Mouse (Mus musculus) left cerebral cortex, postnatal 36 days (tissue): Measurements from ENCODE around the gene Cyp11a1. TPM values are rescaled to one million over a fixed set of nuclear protein-coding genes. Genes with fewer than 3 reads are reported as not detected.
A peak's percentile ranks its signal among the peaks of the same experiment; 100 is the strongest.

Experiments
- DNase-seq, 2 experiments: peaks; one replicate each; pipeline ENCODE4 v3.0.0; 2021 to 2022; ENCODE audit warnings: low spot score in 2 of 2, mixed read lengths in 1 of 2
- intact Hi-C: fragments of 180-260 bp; cut with DNase I; formaldehyde crosslinking; loops from one replicate; pipeline ENCODE4 v1.15.1; 2025
- total RNA-seq, 2 experiments: library from RNA; stranded (reverse); gene quantifications; 2 replicates each; pipeline ENCODE4 v1.2.3; 2021

Cyp11a1 gene
- 1 to 10 TPM; 3.9 to 5.6 TPM for total RNA-seq

GRCm38 (mm10) chr9:58005753-58006461, at the start of gene Cyp11a1:
TSS of gene Cyp11a1 (plus strand) at chr9:58006411.
- intact Hi-C loops, result no loop called here
- no peak for DNase-seq

DNA sequence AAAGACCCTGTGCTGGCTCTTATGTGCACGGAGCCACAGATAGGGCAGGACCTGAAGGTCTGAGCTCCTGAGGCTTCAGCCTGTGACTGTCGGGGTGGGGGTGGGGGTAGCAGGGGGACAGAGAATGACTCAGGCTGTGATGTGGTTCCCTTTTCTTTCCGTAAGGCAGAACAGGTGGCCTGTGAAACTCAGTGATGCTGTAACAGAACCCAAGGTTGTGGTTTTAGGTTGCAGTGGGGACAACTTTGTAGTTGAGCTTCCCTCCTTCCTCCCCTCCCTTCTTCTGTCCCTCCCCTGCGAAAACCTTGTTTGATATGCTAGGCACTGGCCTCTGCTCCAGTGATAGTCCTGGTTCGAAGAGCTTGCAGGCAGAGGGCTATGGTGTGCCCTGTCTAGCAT, 49.4 kb upstream of the Cyp11a1 start:
- intact Hi-C loops, result no loop called here
- DNase-seq, result no peak

DNA sequence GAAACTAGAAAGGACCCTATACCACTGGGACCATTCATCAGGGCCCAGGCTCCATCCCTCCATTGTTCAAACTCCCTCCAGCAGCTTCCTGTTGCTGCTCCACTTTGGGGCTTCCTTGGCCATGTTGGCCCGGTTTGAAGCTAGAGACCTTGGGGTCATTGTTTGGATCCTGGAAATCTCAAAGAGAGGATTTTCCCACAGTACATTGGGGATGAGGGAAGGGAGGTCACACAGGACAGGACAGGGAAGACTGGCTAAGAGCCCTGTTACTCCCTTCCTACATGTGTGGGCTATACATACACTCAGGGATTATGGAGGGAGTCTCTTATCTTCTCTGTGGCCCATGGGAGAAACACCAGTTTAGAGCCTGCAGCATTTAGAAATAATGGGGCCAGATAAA, 47.6 kb upstream of the Cyp11a1 start:
- DNase-seq, result no peak
- intact Hi-C loops, result no loop called here

DNA sequence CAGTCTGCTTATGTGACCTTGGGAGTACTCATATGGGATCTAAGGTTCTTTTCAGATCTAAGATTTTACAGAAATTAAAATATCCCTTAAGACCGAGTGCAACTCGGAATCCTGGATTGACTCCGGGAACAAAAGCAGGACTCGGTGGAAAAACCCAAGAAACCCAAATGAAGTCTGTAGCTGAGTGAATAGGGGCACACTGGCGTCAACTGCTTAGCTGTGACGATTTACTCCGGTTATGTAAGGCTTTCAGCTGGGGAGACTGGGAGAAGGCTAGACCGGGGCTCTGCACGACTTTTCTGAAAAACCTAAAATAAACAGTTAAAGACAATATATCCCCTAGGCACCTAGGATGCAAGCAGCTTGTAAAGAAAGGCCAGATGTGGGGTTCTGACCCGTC, 46.8 kb upstream of the Cyp11a1 start:
- DNase-seq, result no peak
- intact Hi-C loops, result no loop called here

GRCm38 (mm10) chr9:57959886-57960866, 46.0 kb upstream of the Cyp11a1 start:
- intact Hi-C loops, result no loop called here
- no peak for DNase-seq

- no peak for DNase-seq
- intact Hi-C loops, result no loop called here
Measured at GRCm38 (mm10) chr9:57961226-57961625, 45.0 kb upstream of the Cyp11a1 start.

DNA sequence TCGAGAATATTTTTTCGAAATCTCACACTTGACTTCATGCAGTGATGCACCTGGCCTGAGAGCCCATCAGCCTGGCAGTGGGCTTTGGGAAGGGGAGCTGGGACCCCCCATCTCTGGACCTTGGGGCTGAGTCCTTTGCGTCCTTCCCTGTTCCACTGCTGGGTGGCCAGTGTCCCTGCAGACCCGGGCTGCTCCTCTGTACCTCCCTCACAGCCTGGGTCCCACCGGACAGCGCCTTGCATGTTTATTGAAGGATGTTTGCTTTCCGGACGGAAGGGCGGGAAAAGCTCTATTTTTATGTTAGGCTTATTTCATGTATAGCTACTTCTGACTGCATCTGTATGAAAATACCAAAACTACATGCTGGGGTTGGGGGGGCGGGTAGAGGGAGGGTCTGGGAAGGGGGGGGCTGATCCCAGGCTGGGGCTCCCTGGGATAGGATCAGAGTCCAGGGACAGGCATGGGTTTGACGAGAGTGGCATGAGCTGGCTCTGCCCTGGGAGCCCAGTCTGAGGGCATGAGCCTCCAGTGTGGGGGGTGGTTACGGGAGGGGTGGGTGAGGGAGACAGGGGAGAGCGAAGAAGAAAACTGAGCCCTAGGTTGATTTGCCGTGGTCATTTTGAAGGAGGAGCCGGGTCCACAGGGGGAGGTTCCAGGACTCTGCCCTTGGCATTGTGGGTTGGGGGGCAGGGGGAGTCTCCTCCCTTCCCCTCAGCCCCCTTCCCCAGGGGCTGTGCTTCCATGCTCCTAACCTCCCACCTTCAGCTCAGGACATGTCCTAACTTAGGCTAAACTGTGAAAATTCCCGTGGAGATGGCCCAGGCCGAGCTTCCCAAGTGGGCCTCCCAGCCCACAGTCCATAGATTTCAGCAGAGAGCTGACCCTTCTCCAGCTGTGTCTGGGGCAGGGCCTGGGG, 44.1 kb upstream of the Cyp11a1 start:
- intact Hi-C loops, result no loop called here
- DNase-seq, result no peak

- intact Hi-C loops, result no loop called here
- no peak for DNase-seq
Measured at GRCm38 (mm10) chr9:57963249-57963997, 42.8 kb upstream of the Cyp11a1 start.

DNA sequence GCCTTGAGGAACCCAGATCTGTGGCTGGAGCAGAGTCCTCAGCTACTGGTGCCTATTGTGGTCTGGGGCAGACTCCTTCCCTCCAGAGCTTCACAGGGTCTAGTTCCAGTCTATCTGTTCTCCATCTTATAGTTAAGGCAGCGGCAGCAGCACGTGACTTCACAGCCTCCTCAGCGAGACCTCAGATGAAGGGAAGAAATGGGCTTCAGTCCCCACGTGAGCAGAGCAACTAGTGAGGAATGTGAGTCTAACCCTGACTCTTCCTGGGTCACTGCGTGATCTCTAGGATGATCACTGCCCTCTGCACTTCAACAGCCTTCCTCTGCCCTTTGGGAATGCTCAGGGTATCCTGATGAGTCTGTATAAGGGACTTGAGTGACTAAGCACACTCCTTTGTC, 42.2 kb upstream of the Cyp11a1 start:
- intact Hi-C loops, result no loop called here
- DNase-seq, result no peak

DNA sequence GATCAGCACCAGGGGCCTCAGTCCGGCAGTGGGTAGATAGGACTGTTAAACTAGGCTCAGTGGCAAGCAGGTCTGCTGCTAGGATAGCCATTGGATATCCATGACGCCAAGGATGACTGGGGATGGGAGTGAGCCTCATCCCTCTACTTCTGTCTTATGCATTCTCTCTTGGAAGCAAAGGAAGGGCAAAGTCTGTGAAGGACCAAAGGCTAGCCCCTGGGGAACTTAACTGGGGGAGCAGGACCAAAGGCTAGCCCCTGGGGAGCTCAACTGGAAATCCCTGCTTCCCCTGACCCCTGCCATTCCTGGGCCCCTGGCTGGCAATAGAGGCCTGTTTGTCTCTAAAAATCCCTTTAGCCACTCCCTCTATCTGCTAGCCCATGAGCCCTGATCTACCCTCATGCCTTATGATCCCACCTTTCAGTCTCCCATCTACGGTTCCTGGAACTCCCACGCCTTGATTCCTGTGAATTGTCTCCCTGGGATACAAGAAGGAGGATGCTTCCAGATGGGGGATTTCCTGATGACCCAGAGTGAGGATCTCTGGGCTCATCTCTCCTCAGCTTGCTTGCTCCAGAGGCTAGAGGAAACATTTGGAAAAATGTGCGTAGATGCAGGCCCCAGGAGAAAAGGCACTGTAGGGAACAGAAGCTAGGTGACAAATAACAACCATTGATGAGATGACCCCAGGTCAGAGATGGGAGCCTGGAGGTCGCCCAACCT, 41.5 kb upstream of the Cyp11a1 start:
- no peak for DNase-seq
- intact Hi-C loops, result no loop called here

- peak in 1 of 2 experiments; percentile 55 for DNase-seq
- intact Hi-C loops, result no loop called here
Measured at GRCm38 (mm10) chr9:57965281-57966185, 40.7 kb upstream of the Cyp11a1 start.

- peak; percentile 76 to 87 for DNase-seq
- intact Hi-C loops, result no loop called here
Measured at GRCm38 (mm10) chr9:57967237-57967960, 38.8 kb upstream of the Cyp11a1 start.

DNA sequence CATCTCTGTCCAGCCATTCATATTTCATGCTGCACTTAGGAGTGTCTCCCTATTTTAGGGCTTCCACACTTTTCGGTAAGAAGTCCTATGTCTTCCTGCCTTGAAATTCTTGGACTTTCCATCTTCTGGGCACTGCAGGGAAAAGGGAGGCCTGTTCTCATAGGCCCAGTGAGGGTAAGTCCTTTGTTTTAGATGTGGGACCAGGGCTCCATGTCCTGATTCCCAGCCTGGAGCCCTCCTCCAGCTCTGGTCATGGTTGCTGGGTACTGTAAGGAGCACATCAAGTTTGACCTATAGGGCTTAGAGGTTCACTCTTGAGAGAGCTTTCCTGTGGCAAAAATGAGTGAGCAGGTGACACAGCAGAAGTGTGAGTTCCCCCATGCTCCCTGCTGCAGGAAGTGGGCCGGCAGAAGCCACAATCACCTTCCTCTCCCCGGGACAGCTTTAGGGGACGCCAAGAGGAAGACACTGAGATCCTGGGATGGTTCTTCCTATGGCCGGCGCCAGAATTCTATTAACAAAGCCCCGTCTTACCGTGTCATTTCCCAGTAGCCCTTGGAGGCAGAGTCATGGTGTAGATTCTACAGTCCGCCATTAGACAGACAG, 37.9 kb upstream of the Cyp11a1 start:
- DNase-seq, result no peak
- intact Hi-C loops, result no loop called here

DNA sequence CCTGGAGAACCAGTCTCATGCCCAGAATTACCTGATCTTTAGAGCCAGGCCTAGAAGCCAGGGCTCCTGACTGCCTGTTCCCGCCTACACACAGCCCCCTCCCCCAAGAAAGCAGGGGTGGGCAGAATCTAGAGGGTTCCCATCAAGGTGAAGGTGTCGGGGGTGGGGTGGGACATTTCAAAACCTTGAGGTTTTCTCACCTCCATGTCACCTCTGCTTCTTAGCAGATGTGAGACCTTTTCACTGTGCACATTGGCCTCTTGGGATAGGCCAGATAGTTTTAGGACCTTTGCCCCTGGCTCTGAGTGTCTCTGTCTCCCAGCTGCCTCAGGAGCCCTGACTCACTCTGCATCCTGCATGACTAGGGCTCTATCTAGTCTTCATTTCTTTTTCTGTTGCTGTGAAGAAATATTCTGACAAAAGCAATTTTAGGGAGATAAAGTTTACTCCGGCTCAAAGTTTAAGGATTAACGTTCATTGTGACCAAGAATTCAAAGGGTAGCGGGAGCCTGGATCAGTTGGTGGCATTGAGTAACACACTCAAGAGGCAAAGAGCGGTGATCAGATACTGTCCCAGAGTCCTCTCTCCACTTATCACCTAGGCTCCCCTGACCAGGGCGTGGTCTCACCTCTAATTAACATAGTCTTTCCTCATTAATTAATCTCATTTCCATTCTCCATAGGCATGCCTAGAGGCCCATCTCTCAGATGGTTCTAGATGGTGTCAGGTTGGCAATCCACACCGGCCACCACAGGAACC, 37.2 kb upstream of the Cyp11a1 start:
- intact Hi-C loops, result no loop called here
- DNase-seq, result no peak

DNA sequence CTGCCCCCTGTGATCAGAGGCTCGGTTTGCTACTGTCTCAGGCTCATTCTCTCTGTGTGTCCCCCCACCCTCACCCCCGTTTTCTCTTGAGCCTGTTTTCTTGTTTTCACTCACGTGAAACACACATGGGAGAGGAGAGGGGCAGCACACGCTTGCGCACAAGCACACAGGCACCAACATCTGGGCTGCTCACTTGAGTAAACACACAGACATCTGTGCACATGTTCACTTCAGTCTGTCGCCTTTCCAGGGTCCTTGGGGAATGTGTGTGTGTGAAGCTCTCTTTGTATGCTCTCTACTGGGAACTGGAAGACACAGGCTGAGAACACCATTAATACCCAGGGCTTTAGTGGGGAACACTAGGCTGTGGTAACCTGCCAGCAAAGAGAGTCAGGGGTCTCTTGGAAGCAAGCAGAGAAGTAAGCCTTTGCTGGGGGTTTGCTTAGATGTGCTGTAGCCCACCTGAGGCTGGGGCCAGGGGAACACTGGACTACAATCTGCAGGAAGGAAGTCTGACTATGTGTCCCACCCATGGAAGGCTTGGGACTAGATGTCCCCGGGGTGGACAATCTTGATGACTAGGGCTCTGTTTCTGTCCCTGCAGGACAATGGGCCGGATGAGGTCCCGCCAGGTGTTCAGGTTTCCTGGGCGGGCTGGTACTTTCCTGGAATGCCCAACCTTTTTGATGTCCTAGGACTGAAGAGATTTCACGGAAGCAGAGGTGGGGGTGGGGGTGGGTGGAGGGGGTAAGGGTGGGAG, 36.3 kb upstream of the Cyp11a1 start:
- no peak for DNase-seq
- intact Hi-C loops, result no loop called here
